Mouse (Mus musculus) myocyte (in vitro differentiated cells): ENCODE measurements around the gene Itgal. TPM values are rescaled to one million over a fixed set of nuclear protein-coding genes. Genes with fewer than 3 reads are reported as not detected.

Experiments
- H3K27me3 ChIP-seq: one replicate; pipeline ENCODE4 v1.6.1; 2011; ENCODE audit not compliant: control insufficient read depth, insufficient read depth, insufficient read length
- H3K36me3 ChIP-seq: one replicate; pipeline ENCODE4 v1.6.1; 2011; ENCODE audit not compliant: control insufficient read depth, insufficient read depth
- H3K4me2 ChIP-seq: one replicate; pipeline ENCODE4 v1.6.1; 2011; ENCODE audit warnings: low read depth, control low read depth
- H3K4me3 ChIP-seq: one replicate; pipeline ENCODE4 v1.5.1; 2011; ENCODE audit warnings: mild to moderate bottlenecking, control low read depth, moderate library complexity
- H3K79me2 ChIP-seq: one replicate; pipeline ENCODE4 v1.6.1; 2011; ENCODE audit not compliant: control insufficient read depth, insufficient read depth
- H3ac ChIP-seq: one replicate; pipeline ENCODE4 v1.6.1; 2011; ENCODE audit not compliant: control insufficient read depth, insufficient read length
- CEBPB ChIP-seq: IDR thresholded peaks from 2 replicates; pipeline ENCODE4 v1.6.1; 2011; ENCODE audit warnings: mild to moderate bottlenecking, moderate library complexity; ENCODE audit not compliant: poor library complexity, insufficient read depth, severe bottlenecking
- E2F4 ChIP-seq: IDR thresholded peaks from one replicate; pipeline ENCODE4 v1.6.1; 2011; ENCODE audit warnings: mild to moderate bottlenecking, control low read depth, moderate library complexity; ENCODE audit not compliant: insufficient read depth
- MAX ChIP-seq: IDR thresholded peaks from one replicate; pipeline ENCODE4 v1.6.1; 2011; ENCODE audit warnings: low read depth, mild to moderate bottlenecking, control low read depth
- MYOD1 ChIP-seq, 3 experiments: IDR thresholded peaks; one replicate each; pipeline ENCODE4 v1.6.1; 2011; ENCODE audit warnings: control low read depth in 2 of 3, low read depth in 2 of 3, mild to moderate bottlenecking in 2 of 3, moderate library complexity in 1 of 3; ENCODE audit not compliant: insufficient read length in 2 of 3, control insufficient read depth in 1 of 3
- MYOG ChIP-seq, 3 experiments: IDR thresholded peaks; one replicate each; pipeline ENCODE4 v1.6.1; 2011; ENCODE audit warnings: control low read depth in 2 of 3, low read depth in 2 of 3, mild to moderate bottlenecking in 2 of 3; ENCODE audit not compliant: insufficient read length in 2 of 3, control insufficient read depth in 1 of 3, insufficient read depth in 1 of 3
- POLR2A ChIP-seq: IDR thresholded peaks from one replicate; pipeline ENCODE4 v1.6.1; 2011; ENCODE audit warnings: low read depth, mild to moderate bottlenecking, control low read depth, moderate library complexity; ENCODE audit not compliant: insufficient read length
- POLR2AphosphoS2 ChIP-seq: IDR thresholded peaks from one replicate; pipeline ENCODE4 v1.6.1; 2011; ENCODE audit warnings: low read depth, control low read depth; ENCODE audit not compliant: insufficient read length
- REST ChIP-seq: IDR thresholded peaks from one replicate; pipeline ENCODE4 v1.6.1; 2011; ENCODE audit warnings: mild to moderate bottlenecking, control low read depth, moderate library complexity; ENCODE audit not compliant: insufficient read depth, insufficient read length
- SRF ChIP-seq: IDR thresholded peaks from one replicate; pipeline ENCODE4 v1.6.1; 2011; ENCODE audit warnings: low read depth; ENCODE audit not compliant: control insufficient read depth, insufficient read length
- TCF12 ChIP-seq: IDR thresholded peaks from one replicate; pipeline ENCODE4 v1.6.1; 2011; ENCODE audit warnings: mild to moderate bottlenecking, control low read depth; ENCODE audit not compliant: poor library complexity, insufficient read depth, severe bottlenecking
- TCF3 ChIP-seq: IDR thresholded peaks from one replicate; pipeline ENCODE4 v1.6.1; 2011; ENCODE audit warnings: low read depth, control low read depth; ENCODE audit not compliant: insufficient read length
- USF1 ChIP-seq: IDR thresholded peaks from one replicate; pipeline ENCODE4 v1.6.1; 2011; ENCODE audit warnings: low read depth, mild to moderate bottlenecking, control low read depth, moderate library complexity
- polyA plus RNA-seq: library from polyadenylated mRNA; unstranded; fragments of >200 nt; fragmentation: generic; extraction: Trizol; gene quantifications from one replicate; pipeline ENCODE4 v1.2.1, GENCODE M21; 2012; ENCODE audit warnings: missing spikeins

Itgal gene
- polyA plus RNA-seq, 1 experiment: 0.16 TPM

GRCm38 (mm10) chr7:127276519-127276961, 19.5 kb upstream of the Itgal start:
- Histone ChIP-seq H3K27me3 (no peaks in the 10 kb centered on the region), H3K36me3 (no peaks in the 10 kb centered on the region), H3K4me2 (no peak overlapping the region), H3ac (no peak overlapping the region), H3K4me3 (no peak overlapping the region), H3K79me2 (peaks cover 4% of the 10 kb centered on the region)
- no peak for TF ChIP-seq POLR2A
- TF ChIP-seq USF1: no peak
- TF ChIP-seq MYOD1 (IDR thresholded peaks at IDR 0.05; ENCODE audit: control insufficient read depth in 1 of 3, insufficient read length in 2 of 3, low read depth in 2 of 3): no peak
- TF ChIP-seq MAX: no peak
- TF ChIP-seq POLR2AphosphoS2: no peak
- TF ChIP-seq REST: no peak
- no peak for TF ChIP-seq E2F4
- TF ChIP-seq TCF12: no peak
- no peak for TF ChIP-seq TCF3
- TF ChIP-seq MYOG (IDR thresholded peaks at IDR 0.05; ENCODE audit: control insufficient read depth in 1 of 3, insufficient read depth in 1 of 3, insufficient read length in 2 of 3, low read depth in 2 of 3): no peak
- no peak for TF ChIP-seq SRF
- no peak for TF ChIP-seq CEBPB

DNA sequence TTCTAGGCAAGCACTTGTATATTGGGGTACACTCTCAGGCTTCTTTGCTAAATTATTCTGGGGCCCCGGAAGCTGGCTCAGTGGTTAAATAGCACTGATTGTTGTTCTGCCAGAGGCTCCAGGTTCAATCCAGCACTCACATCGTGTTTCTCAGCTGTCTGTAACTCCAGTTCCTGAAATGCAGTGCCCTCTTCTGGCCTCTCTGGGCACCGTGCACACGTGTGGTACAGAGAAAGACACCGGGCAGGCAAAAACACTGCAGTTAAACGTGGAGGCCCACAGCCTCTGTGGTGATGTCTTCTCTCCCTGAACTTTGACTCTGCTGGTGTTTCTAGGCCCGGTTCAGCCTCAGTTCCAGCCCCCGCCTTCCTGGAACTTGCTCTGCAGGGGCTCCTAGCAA, 17.7 kb upstream of the Itgal start:
- no peak overlapping the region for H3ac ChIP-seq
- H3K4me2 ChIP-seq: no peak overlapping the region
- no peaks in the 10 kb centered on the region for H3K36me3 ChIP-seq
- H3K4me3 ChIP-seq: no peak overlapping the region
- H3K27me3 ChIP-seq: no peaks in the 10 kb centered on the region
- no peak for TF ChIP-seq MYOD1 (IDR thresholded peaks at IDR 0.05; ENCODE audit: control insufficient read depth in 1 of 3, insufficient read length in 2 of 3, low read depth in 2 of 3)
- no peak for TF ChIP-seq E2F4
- no peak for TF ChIP-seq MYOG (IDR thresholded peaks at IDR 0.05; ENCODE audit: control insufficient read depth in 1 of 3, insufficient read depth in 1 of 3, insufficient read length in 2 of 3, low read depth in 2 of 3)
- TF ChIP-seq MAX: no peak
- no peak for TF ChIP-seq POLR2A
- no peak for TF ChIP-seq TCF12
- TF ChIP-seq USF1: no peak
- TF ChIP-seq TCF3: no peak
- TF ChIP-seq CEBPB: no peak
- no peak for TF ChIP-seq REST
- no peak for TF ChIP-seq SRF
- TF ChIP-seq POLR2AphosphoS2: no peak
- peaks cover 1% of the 10 kb centered on the region for H3K79me2 ChIP-seq

GRCm38 (mm10) chr7:127280092-127280491, 16.0 kb upstream of the Itgal start:
- Histone ChIP-seq H3ac (no peak overlapping the region), H3K79me2 (no peaks in the 10 kb centered on the region), H3K4me2 (no peak overlapping the region), H3K27me3 (peaks cover 11% of the 10 kb centered on the region), H3K4me3 (no peak overlapping the region), H3K36me3 (no peaks in the 10 kb centered on the region)
- no peak for TF ChIP-seq CEBPB
- TF ChIP-seq TCF12: no peak
- no peak for TF ChIP-seq MYOG (IDR thresholded peaks at IDR 0.05; ENCODE audit: control insufficient read depth in 1 of 3, insufficient read depth in 1 of 3, insufficient read length in 2 of 3, low read depth in 2 of 3)
- no peak for TF ChIP-seq E2F4

- H3ac ChIP-seq: no peak overlapping the region
Observed at GRCm38 (mm10) chr7:127281114-127281513, 14.9 kb upstream of the Itgal start.

DNA sequence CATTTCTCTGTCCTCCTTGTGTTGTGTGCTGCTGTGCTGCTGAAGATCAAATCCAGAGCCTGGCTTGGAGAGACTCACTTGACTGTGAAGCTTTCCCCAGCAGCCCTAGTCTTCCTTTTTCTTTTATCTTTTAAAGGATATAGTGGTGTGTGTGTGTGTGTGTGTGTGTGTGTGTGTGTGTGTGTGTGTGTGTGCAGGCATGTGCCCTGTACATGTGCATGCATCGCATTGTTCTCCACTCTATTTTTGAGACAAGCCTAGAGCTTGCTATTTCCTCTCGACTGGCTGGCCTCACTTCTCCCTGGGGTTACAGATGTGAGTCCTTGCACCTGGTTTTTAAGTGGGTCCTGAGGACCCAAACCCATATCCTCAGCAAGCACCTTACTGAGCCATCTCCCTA, 13.9 kb upstream of the Itgal start:
- H3K79me2 ChIP-seq: no peaks in the 10 kb centered on the region
- H3ac ChIP-seq: no peak overlapping the region
- TF ChIP-seq MYOD1 (IDR thresholded peaks at IDR 0.05; ENCODE audit: control insufficient read depth in 1 of 3, insufficient read length in 2 of 3, low read depth in 2 of 3) (no peak), POLR2AphosphoS2 (no peak)
- peaks cover 17% of the 10 kb centered on the region for H3K27me3 ChIP-seq
- H3K36me3 ChIP-seq: no peaks in the 10 kb centered on the region
- no peak overlapping the region for H3K4me3 ChIP-seq
- H3K4me2 ChIP-seq: no peak overlapping the region

More at GRCm38 (mm10) chr7:127281114-127281513, 14.9 kb upstream of the Itgal start:
- TF ChIP-seq POLR2AphosphoS2 (no peak), MAX (no peak), MYOG (IDR thresholded peaks at IDR 0.05; ENCODE audit: control insufficient read depth in 1 of 3, insufficient read depth in 1 of 3, insufficient read length in 2 of 3, low read depth in 2 of 3) (no peak), TCF12 (no peak), MYOD1 (IDR thresholded peaks at IDR 0.05; ENCODE audit: control insufficient read depth in 1 of 3, insufficient read length in 2 of 3, low read depth in 2 of 3) (no peak)
- H3K36me3 ChIP-seq: no peaks in the 10 kb centered on the region
- H3K27me3 ChIP-seq: peaks cover 13% of the 10 kb centered on the region
- H3K4me2 ChIP-seq: no peak overlapping the region
- no peak overlapping the region for H3K4me3 ChIP-seq
- H3K79me2 ChIP-seq: no peaks in the 10 kb centered on the region
